Mouse (Mus musculus) right cerebral cortex, postnatal 25 days (tissue): ENCODE data around the gene Prkg1.

Source experiments
- DNase-seq: peaks from one replicate; pipeline ENCODE4 v3.0.0; 2022

Gene Prkg1

GRCm38 (mm10) chr19:31743241-31744045, 21.4 kb downstream of the Prkg1 start:
- DNase-seq, result no peak

- DNase-seq, result no peak
These were observed 49.9 kb downstream of the Prkg1 start for GRCm38 (mm10) chr19:31714900-31715299.

GRCm38 (mm10) chr19:31714418-31714817, 50.4 kb downstream of the Prkg1 start:
- no peak for DNase-seq

DNA sequence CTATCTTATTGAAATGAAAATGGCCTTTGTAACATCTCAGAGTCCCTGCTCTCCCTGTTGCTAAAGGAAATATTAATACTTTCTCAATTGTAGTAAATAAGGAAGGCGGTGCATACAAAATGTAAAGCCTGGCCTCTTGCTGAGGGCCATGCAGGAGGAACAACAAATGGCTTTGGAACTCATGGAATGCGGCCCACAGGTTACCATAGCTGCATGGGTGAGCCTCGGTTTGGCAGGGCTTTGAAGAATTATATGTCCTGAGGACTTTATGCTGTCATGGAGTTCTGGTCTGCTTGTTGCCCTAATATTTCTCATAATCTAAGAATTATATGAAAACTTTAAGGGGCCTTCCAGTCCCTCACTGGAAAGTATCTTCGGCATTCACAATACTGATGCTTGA, 51.5 kb downstream of the Prkg1 start:
- DNase-seq, result no peak

GRCm38 (mm10) chr19:31710336-31710735, 54.5 kb downstream of the Prkg1 start:
- no peak for DNase-seq

DNA sequence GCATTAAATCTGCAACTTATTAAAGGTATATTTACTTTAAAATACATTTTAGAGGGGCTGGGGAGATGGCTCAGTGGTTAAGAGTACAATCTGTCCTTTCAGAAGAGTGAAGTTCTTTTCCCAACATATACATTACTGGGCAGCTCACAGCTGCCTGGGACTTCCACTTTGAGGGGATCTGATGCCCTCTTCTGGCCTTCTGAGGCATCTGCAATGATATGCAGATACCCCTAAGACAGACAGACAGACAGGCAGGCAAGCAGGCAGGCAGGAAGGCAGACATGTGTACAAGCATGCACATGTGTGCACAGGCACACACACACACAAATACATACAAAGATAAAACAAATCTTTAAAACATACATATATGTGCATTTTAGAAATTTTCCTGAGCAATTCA, 60.8 kb downstream of the Prkg1 start:
- DNase-seq, result no peak

GRCm38 (mm10) chr19:31698916-31699315, 65.9 kb downstream of the Prkg1 start:
- DNase-seq, result no peak

GRCm38 (mm10) chr19:31680821-31681220, 84.0 kb downstream of the Prkg1 start:
- DNase-seq, result no peak

DNA sequence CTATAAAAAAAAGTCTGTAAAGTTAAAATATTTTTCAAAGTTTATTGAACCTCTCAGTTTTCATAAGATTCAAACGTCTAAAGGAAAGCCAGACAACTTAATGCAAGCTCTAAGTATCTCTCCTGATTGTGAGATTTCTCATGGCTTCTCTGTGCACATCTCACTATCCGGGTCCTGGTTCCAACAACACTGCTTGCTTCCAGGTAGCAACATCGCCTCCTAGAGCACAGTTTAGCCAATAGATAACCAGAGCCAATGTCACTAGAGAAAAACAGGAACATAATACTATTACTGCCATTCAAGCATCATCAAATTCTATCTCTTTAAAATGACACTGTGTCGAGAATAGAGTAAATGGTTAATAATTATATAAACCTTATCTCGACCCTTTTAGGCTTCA, 86.5 kb downstream of the Prkg1 start:
- no peak for DNase-seq

DNA sequence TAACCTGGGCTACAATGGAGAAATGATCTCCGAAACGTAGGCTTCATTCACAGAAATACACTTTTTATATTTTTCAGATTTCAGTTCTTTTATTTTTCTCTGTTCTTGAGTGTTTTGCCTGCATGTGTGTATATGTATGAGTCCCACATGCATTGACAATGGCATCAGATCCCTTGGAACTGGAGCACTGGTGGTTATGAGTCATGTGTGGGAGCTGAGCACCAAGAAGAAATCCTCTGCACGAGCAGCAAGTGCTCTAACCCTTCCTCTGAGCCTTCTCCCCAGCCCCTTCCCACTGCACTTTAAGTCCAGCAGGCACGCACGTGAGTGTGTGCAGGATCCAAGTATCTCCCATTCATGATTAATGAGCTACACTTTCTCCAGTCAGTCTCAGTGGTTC, 93.1 kb downstream of the Prkg1 start:
- no peak for DNase-seq

- DNase-seq, result peak; percentile 15
These were observed 99.8 kb downstream of the Prkg1 start for GRCm38 (mm10) chr19:31665007-31665406.

DNA sequence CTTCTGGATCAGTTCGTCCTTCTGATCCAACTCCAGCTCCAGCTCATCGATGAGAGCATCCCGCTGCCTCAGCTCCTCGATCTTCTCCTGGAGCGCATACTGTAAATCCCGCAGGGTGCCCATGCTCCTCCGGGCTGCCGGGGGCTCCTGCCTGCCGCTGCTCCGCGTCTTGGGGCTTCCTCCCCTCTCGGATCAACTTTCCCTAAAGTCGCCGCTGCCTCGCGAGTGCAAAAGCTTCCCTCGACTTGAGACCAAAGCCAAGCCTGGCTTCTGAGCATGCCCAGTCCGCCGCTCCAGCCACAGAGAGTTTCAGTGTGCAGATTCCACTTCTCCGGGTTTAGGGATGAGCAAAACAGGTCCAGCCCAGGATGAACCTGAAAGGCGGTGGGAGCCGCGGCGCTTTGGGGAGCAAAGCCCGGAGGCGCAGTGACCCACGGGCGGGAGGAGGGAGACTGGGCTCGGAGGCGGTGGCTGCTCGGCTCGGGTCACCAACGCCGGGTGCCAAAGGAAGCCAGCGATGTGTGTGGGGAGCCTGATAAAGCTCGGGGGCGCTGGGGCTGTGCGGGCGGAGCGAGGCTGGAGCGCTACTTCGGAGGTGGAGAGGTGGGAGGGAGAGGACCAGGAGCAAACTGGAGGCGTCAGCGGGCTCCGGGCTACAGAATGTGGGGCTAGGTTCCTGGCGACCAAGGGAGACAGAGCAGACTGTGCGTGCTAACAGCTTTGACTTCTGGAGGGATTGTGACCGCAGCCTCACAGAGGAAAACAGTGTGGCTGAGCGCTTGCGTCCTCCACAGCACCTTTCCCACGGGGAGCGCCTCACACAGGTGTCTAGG, 100.5 kb downstream of the Prkg1 start:
- DNase-seq, result peak; percentile 77

- no peak for DNase-seq
These were observed 101.2 kb downstream of the Prkg1 start for GRCm38 (mm10) chr19:31663437-31664158.

GRCm38 (mm10) chr19:31662802-31663201, 102.0 kb downstream of the Prkg1 start:
- DNase-seq, result peak; percentile 19

- DNase-seq, result no peak
These were observed 106.0 kb downstream of the Prkg1 start for GRCm38 (mm10) chr19:31658751-31659397.

DNA sequence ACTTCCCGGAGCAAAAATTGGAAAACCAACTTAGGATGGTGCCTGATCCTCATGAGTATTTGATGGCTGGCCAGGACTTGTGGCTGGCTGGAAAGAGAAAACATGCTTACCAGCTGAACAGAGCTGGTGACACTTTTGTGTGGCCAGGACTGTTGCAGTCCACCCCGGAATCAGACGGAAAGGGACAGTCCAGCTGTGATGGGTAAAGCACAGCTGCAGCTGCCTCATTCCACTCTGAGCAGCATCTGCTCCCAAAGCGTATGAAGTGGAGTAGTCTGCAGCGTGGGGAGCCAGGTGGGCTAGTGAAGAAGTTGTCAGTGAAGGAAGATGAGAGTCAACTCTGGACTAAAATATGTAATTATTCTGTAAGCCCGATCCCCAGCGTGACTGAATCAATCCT, 108.6 kb downstream of the Prkg1 start:
- no peak for DNase-seq

GRCm38 (mm10) chr19:31655826-31656225, 109.0 kb downstream of the Prkg1 start:
- peak; percentile 16 for DNase-seq

- DNase-seq, result no peak
These were observed 110.8 kb downstream of the Prkg1 start for GRCm38 (mm10) chr19:31654022-31654421.

DNA sequence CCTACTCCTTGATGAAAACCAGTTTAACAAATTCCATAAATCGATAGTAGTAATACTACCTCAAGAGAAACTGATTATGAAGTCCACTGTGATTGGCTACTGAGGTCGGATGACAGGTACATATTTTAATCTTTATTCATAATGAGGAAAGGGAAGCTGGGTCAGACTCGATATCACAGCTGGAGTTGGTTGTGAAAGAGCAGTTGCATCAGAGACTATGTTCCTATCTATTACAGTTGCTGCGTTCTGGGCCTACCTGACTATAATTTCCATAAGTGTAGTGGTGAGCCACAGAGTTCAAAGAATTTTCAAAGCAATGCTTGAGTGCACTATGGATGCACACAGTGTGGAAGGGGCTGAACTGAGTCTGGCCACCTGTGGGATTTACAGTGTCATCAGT, 114.4 kb downstream of the Prkg1 start:
- no peak for DNase-seq

DNA sequence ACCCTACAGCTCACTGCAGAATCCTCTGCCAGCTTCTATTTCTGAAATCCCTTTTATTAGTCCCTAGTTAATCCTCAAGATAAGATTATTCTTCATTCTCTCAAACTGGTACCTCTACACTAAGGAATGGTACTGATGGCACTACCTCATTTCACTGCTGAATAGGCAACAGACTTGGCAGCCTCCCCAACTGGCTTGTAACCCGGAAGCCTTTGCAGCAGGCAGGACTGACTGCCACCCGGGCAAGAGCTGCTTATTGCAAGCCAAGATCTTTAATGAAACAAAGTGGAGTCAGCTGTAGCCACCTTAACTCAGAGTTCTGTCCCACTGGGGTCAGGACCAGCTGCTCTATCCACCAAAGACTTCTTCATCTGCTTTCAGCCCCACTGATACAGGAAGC, 117.3 kb downstream of the Prkg1 start:
- no peak for DNase-seq

DNA sequence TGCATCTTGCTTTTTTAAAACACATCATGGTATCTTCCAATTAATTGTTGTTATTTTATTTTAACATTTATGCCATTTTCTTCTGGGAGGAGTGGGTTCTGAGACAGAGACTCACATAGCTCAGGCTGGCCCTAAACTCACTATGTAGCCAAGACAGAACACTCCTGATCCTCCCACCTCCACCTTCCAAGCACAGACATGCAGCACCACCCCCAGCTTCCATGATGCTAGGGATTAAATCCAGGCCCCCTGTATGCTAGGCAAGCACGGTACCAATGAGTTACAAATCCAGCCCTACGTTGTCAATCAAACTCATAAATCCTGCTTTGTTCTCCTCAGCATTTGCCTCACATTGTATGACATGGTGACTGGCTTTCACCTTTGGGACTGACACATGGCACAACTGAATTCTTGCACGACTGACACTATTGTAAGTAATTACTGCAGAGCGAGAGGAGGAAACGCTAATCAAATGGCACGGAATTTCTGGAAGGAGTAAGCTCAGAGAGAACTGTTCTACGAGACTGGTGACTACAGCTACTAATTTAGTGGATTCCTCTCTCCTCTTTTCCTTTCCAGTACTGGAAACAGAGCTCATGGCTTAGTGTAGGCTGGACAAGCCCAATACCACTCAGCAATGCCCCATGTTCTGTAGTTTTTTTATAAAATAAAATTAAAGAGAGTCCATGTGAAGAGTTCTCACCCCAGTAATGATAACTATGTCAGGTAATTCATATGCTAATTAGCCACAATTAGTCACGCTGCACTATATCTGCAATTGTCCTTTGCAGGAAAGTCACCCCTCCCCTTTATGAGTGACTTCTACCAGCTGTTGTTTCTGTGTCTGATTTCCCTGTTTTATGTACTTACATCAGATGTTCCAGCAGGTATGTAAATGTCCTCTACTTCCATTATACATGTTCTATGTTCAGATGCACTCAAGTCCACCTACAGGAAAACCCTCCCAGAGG, 133.6 kb downstream of the Prkg1 start:
- DNase-seq, result no peak

DNA sequence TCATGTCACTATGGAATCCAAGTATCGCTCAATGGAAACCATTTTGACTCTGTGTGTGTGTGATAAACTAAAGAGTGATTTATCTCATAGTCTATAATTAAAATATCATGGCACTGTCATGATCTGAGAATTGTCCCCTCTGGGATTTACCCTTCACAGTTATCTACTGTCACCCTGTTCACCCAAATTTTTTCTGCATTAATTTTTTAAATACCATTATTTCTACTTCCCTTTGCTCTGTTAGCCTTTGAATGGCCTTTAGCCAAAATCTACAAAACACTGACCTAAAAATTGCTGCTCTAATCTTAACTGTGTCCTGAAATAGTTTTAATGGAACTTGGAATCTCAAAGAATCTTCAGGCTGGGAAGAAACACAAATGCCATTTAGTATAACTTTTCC, 143.1 kb downstream of the Prkg1 start:
- DNase-seq, result no peak
